Mouse (Mus musculus) stomach, postnatal 0 days (tissue): ENCODE data around the gene Tas1r1.

Experiments used
- CTCF ChIP-seq: IDR thresholded peaks from 2 replicates; pipeline ENCODE4 v1.5.1; 2016; ENCODE audit warnings: antibody characterized with exemption, low read depth, mild to moderate bottlenecking, moderate library complexity
- EP300 ChIP-seq: optimal IDR thresholded peaks from 2 replicates; pipeline ENCODE3; 2016; ENCODE audit warnings: antibody characterized with exemption

DNA sequence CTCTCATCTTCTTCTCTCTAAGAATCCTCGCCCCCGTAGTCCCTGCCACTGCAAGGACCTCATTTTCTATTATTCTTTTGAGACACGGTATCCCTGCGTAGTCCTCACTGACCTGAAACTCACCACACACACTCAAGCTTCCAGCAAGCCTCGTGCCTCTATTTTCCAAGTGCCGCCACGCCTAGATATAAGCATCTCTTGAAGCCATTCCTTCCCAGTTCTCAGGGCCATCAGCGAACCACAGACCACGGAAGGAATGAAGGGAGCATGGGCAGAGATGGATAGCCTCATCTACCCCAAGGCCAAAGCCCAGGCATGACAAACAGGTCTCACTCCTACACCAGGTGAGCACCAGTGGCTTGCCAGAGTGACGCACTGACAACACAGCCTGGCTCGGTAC, 13.8 kb downstream of the Tas1r1 start:
- TF ChIP-seq CTCF (no peak), EP300 (no peak)
